Mouse (Mus musculus) yolk sac, embryonic 10.5 days (tissue): ENCODE measurements around the gene Utp6.
"Not testable (repeated sequence)": the region's sequence is repeated elsewhere in the genome, so short reads cannot be mapped to it uniquely, and the experiment has no call there.

ENCODE experiments used
- DNase-seq: peaks from one replicate; pipeline ENCODE4 v3.0.0-alpha.2; 2017; ENCODE audit warnings: low spot score

Utp6 gene

DNA sequence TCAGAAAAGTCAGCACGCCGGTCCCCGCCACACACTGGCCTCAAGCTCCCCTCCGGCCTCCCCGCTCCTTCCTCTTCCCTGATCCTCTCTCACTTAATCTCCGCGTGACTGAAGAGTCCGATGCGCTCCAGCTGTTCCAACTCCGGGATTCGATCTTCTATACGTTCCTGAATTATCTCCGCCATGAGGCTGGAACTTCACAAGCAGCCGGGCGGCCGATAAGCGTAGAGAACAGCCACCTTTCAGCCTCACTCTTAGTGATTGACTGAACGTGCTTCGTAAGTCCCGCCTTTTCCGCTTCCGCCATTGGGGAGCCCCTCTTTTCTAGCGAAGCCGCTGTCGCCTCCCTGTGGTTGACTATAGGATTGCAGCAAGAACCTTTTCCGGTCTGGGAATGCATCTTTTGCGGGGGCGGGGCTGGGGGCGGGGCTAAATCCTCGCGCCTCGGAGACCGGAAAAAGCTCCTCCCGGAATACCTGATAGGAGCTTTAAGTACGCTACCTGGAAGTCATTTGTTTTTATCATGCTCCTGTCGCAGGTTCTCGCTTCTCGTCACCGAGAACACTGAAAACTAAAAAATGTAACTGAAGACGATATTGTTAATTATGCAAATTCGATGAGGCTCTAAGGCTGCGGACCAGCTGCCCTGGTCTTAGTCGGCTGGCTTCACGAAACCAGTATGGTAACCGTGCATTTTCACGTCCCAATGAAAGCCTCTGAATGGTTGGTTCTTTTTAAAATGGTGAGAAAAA, at the start of gene Utp6:
Utp6 (minus strand) TSS at position 266 of the 752 bp plus-strand sequence.
- DNase-seq = peak; percentile 99

DNA sequence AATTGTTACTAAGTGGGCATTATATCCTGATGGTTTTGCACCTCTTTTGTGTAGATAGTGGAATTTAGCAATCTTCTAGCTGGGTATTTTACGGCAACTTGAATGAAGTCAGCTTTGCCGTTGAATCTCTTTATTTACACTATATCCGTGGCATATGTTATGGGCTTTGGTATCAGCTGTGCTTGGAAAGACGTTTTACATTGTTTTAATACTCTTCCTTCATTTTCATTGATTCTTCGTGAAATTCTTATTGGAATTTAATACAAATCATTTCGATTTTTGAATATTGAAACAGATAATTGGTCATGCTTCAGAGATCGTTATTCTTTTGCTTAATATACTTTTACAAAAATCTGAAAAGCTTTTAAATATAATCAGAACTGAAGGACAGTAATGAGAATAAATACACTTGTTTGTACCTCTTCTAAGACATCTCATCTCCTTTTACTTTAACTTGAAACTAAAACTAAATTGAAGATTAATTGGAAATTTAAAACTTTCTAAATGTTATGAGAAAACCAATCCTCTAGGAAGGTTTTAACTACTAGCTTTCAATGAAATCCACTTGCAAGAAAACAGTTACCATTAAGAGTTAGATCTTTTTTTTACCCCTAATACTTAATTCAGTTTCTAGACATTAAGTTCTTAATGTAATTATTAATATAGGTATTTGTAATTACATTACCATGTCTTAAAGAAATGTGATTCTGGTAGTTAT, 32.2 kb upstream of the Utp6 start:
- no peak for DNase-seq

DNA sequence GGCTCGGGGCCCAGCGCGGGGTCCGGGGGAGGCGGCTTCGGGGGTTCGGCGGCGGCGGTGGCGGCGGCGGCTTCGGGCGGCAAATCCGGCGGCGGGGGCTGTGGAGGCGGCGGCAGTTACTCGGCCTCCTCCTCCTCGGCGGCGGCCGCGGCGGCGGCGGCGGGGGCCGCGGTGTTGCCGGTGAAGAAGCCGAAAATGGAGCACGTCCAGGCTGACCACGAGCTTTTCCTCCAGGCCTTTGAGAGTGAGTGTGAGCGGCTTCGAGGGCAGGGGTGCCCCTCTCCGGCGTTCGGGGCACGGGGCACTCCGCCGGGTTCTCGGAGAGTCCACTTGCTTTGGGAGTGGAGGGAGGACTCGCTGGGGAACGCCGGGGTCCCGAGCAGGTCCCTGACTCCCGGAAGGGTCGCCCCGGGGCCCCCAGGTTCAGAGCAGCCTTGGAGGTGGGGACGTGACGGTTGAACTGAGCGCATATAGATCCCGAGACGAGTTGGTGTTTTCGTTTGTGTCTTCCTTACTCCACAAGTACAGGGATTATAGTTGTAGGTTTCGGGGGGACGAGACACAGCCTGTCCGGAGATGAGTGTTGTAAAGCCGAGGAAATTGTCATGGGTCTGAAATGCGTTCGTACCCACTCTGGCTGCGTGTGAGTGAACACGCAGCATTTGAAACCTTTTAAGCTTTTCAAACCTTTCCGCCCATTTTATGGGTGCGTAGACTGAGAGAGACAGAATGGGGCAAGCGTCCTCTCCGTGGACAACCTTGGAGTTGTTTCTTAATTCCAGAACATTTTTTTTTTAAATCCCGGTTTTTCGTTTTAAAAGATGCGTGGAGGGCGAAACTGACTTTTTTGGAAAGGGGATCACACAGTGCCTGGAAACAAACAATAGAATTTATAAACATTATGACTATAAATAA, 31.4 kb upstream of the Utp6 start:
- DNase-seq = no peak

DNA sequence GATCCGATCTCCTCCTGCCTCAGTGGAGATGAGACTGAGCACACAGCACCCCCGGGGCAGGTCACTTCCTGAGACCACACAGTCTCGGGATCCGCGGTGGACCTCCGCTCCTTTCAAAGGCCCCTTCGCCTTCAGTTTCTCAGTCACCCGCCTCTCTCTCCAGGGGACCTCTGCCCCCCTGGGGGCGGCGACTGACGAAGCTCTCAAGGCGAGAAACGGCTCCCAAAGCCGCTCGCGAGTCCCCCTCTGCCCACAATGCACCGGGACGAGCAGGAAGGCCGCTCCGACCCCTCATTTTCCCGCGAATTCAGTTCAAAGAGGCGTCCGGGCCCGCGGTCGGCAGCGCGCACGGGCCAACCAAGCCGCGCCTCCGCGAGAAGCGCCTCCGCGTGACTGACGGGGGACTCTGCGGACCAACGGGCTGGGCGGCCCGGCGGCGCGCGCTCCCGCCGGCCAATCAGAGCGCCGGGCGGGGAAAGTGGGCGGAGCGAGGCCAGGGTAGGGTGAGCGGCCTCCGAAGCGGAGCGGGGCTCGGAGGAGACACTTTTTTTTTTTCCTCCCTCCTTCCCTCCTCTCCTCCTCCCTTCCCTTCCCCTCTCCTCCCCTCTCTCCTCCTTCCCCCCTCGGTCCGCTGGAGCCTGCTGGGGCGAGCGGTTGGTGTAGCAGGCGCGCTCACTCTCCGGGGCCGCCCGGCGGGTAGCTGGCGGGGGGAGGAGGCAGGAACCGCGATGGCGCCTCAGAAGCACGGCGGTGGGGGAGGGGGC, 30.6 kb upstream of the Utp6 start, which contains the start of gene Suz12:
Suz12 (plus strand) TSS at position 515 of the 764 bp plus-strand sequence.
- peak; percentile 99 for DNase-seq

DNA sequence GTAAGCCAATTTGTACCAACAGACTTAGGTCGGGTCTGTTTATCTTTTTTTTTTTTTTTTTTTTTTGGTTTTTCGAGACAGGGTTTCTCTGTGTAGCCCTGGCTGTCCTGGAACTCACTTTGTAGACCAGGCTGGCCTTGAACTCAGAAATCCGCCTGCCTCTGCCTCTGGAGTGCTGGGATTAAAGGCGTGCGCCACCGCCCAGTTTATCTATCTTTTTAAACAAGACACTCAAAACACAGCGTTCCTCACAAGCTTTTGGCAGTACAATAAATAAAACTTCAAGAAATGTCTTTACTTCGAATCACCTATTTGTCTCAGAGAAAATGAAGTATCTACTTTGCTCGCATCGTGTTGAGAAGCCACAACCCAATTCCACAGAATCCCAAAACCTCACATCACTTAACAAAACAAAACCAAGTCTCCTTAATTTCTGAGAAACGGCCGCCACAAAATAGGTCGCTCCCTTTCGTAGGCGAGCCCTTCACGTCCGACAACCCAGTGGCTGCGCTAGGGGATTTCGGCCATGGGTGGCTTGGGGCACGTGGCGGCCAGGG, 29.9 kb upstream of the Utp6 start:
- no peak for DNase-seq

DNA sequence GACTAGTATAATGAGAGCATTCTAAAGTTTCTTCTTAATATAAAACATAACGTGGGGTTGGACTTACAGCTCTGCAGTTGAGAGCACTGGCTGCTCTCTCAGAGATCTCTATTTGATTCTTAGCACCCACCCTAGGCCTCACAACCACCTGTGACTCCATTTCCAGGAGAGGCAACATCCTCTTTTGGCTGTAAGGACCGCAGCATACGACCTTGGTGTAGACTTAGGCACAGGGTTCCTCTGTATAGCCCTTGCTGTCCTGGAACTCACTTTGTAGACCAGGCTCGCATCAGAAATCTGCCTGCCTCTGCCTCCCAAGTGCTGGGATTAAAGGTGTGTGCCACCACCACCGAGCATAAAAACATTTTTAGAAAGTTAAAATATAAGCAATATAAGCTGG, 29.4 kb upstream of the Utp6 start:
- DNase-seq = no peak

DNA sequence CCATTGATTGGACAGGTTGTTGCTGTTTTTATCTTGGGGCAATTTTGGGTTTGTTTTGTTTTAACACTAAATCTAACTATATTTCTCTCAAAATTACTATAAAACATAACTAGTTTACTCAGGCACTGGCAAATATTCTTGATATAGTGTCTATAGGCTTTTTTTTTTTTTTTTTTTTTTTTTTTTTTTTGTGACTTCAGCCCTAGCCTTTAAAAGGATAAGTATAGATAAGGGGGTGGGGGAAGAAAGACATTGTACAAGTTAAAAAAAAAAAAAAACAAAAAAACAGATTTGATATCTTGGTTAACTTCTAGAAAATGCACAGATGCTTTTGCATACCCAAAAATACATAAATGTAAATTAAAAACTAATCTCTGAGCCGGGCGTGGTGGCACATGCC, 27.9 kb upstream of the Utp6 start:
- DNase-seq = no peak

DNA sequence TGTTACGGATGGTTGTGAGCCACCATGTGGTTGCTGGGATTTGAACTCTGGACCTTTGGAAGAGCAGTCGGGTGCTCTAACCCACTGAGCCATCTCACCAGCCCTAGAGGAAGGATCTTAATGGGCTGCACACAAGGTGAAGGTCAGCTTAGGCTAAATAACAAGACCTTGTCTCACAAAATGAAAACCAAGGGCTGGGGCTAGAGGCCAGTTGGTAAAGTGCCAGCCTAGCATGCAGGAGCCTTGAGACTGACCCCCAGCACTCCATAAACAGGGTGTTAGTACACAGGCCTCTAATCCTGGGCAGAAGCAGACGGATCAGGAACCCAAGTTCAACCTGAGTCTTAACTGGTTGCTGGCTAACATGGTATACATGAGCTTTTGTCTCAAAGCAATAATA, 25.7 kb upstream of the Utp6 start:
- DNase-seq = no peak

DNA sequence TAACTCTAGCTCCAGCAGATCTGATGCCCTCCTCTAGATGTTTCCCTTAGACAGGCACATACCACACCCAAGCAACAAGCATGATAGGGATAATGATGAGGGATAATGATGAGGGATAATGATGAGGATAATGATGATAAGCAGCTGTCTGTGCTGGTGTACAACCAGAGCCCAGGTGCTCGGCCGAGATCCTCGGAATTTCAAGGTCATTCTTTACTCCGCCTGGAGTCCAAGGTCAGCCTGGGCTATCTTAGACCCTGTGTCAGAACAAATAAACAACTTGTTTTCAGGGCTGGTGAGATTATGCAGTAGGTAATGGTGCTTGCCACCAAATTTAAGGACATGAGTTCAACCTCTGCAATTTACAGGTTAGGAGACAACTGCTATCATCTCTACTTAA, 24.7 kb upstream of the Utp6 start:
- DNase-seq = no peak

DNA sequence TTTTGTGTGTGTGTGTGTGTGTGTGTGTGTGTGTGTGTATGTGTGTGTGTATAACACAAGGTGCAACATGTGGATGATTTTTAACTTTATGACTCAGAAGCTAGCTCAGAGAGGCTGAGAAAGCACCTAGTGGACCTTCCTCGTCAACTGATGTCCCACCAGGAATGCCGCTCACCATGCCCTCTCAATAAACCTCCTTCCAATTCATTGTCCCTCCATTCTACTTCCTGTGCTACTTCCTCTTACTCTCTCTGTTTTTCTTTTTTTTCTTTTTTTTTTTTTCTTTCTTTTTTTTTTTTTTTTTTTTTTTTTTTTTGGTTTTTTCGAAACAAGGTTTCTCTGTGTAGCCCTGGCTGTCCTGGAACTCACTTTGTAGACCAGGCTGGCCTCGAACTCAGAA, 15.6 kb upstream of the Utp6 start:
- DNase-seq = not testable (repeated sequence)

DNA sequence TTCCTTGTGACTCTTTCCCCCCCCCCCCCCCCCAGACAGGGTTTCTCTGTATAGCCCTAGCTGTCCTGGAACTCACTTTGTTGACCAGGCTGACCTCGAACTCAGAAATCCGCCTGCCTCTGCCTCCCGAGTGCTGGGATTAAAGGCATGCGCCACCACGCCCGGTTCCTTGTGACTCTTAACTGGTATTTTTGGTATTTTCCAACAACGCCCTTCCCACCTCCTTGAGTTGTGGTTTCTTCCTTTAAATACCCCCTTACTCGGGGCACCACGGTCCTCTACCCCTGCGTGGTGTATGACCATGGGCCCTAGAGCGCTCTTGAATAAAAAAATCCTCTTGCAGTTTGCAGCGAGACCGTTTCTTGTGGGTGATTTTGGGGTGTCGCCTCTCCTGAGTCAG, 14.9 kb upstream of the Utp6 start:
- DNase-seq = not testable (repeated sequence)

DNA sequence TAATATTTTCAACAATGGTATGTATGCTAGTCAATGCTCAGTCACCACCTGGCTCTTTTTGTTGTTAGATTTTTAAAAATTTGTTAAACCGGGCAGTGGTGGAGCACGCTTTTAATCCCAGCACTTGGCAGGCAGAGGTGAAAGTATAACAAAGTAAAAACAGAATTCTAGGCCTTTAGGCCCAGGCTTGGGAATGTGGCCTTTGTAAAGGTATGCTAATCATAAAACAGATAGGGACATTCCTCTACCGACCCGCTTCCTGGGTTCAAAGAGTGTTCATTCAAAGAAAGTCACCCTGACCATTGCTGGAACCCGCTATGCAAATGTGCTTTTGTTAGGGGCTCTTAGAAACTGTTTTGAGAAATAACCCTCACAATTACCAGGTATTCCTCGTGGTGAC, 14.5 kb upstream of the Utp6 start:
- DNase-seq = not testable (repeated sequence)

DNA sequence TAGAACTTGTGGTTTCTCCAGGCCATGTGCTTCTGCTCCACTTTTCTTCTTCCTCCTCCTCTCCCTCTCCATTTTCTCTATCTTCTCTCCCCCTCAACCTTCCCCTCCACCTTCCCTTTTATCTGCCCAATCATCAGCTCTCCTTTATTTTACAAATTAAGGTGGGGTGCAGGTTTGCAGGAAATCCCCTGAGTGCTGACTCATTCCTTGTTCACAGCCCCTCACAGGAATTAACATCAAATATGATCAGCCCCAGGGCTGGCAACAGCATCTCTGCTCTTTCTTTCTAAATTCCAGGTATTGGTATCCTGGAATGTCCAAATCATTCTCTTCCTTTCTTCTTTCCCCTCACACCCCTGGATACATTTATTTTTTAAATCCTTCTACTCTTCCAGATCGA, 14.0 kb upstream of the Utp6 start:
- DNase-seq = no peak

DNA sequence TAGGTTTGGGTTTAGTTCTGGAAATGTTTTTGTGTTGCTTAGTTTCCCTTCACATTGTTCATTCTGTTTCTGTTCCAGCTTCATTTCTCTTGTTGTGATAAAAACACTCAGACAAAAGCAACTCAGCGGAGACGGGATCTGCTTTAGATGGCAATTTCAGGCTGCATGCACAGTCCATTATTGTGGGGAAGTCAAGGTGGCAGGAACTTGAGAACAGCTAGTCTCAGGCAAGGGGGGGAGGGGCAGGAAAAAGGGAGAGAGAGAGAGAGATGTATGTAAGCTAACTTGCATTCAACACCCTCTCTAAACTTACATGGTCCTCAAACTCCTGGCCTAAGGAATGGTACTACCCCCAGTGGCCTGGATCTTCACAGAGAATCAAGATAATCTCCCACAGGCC, 13.2 kb upstream of the Utp6 start:
- no peak for DNase-seq

DNA sequence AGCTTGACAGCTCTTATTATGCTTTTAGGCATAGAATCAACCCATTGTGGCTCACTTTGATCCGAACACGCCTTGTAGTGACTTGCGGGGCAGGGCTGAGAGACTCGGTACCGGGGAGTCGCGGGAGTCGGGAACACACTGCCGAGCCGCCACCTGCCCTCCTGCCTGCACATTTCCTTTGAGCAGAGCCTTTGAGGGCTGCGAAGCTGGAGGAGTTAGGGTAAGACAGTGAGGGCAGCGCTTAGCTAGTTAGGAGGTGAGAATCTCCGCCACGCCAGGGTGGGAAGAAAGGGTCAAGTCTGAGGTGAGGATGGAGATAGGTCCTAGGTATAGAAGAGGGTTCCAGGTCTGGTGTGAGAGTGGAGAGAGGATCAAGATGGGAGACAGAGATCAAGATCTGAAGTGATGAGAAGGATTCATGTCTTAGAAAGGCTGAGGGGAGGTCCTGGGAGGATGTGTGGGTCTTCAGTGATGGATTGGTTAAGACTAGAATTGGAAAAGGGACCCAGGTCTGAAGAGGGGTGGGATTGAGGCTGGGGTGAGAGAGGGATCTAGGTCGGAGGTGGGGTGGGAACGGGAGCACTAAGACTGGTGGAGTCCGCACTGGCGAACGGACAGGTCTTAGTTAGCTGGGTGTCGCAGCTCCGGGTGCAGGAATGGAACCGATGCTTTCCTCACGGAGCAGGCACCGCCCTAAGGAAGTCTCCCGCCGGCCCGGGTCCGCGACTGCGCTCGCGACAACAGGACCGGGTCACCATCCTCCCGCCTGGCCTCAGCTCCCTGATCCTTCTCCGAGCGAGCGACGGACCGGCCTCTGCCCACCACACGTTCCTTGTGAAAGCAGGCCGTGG, 11.7 kb upstream of the Utp6 start:
- DNase-seq = peak; percentile 32

DNA sequence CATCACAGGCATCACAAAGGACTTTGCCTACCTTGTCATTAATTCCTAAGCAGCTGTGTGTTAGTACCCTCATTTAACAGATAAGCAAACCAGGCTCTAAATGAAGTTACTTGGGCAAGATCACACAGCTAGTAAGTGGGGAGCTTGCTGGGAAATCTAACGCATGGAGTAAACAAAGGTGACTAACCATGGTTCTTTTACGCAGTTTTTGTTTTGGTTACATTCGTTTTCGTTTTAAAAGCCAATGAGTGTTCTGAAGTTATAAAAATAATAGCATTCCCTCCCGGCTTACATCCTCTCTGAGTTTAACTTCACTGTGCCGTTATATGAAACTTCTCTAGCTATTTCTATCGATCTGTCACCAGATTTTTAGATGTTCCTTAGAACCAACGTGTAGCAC, 10.9 kb upstream of the Utp6 start:
- no peak for DNase-seq

DNA sequence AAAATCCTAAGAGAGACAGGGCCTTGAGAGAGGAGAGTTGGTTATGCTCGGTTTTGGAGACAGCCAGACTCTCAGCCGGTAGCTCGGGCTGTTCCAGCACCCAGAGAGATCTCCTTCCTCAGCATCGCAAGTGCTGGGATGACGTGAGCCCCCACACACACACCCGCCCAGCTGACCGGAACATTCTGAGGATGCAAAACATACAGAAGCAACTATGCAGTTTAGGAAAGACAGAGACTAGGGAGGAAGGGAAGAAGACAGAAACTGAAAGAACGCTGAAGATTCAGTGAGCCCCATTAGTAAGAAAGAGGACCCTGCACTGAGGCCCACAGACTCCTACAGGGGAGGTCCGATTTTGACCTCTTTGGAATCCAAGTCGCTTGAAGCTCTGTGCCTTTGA, 5.6 kb upstream of the Utp6 start:
- no peak for DNase-seq

DNA sequence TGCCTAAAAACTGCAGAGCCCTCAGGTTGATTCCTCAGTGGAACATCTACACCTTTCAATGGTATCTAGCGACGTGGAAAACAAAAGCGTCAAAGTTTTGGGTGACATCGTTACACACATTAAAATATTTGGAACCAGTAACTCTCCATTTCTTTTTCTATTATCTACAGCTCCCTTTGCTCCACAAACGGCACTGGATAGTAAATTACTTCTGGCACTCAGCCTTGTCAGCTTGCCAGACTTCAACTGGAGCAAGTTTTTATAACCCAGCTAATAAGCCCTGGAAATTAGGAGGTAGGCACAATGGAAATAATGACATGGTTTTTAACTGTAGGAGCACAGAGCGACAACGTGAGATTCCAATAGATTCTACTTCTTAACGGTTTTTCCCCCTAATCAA, 3.7 kb upstream of the Utp6 start:
- no peak for DNase-seq

DNA sequence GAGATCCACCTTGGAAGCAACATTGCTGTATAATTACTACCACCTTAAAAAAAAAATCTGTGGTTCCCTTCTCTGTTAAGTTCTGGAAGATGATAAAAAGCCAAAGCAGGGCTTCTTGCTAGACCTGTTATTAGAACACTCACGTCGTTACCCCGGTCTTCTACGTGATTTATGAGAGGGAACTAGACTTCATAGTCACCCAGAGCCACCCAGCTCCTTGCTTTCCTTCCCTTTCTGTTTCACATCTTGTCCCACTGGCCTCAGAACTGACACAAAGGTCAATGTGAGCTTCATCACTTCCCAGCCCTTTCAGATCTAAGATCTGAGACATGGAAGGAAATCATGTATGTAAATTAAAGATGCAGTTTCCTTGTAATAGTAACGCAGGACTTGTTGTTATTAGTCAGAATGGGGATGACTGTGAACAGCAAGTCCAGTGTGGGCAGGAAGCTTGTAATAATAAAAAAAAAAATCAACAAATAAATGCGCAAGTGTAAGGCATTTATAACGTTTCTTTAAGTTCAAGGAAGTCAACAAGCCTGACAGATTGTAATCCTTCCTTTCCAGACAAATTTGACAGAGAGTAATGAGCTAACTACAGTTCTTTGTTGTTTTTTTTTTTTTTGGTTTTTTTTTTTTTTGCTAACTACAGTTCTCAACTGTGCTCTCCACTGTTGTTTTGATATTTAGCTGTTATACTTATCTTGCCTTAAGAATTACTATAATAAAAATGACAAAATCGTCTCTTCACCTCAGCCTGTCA, 1.2 kb upstream of the Utp6 start:
- DNase-seq = no peak

DNA sequence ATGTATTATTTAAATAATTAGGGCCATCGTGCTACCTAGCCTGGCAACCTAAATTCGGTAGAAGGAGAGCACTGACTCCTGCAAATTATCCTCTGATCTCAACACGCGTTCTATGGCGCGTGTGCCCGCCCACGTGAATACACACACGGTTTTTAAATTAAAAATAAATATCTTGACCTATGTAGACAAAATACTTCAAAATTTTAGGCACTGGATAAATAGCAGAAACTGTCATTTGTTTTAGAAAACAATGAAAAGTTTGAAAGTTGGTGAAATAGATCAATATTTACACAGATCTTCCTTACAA, 640 bp upstream of the Utp6 start:
- no peak for DNase-seq
